Mouse (Mus musculus) stomach, embryonic 16.5 days (tissue): ENCODE data around the gene Mael. TPM values are rescaled to one million over a fixed set of nuclear protein-coding genes. Genes with fewer than 3 reads are reported as not detected.
A peak's percentile ranks its signal among the peaks of the same experiment; 100 is the strongest.

Source experiments
- ATAC-seq: fragments of 200-750 bp; cut with Nextera tagmentation; 2 replicates; pipeline ENCODE4 v1.8.0; 2017; ENCODE audit warnings: moderate number of reproducible peaks, moderate TSS enrichment; ENCODE audit not compliant: insufficient read depth, low FRiP score
- H3K27ac ChIP-seq: fragments of 300-500 bp; sonication (generic); 2 replicates; pipeline ENCODE4 v1.5.1; 2014; ENCODE audit warnings: low read length
- H3K27me3 ChIP-seq: fragments of 300-500 bp; sonication (generic); 2 replicates; pipeline ENCODE4 v1.6.1; 2014; ENCODE audit warnings: low read length, control low read depth, mixed read lengths; ENCODE audit not compliant: control insufficient read depth, insufficient read depth
- H3K36me3 ChIP-seq: fragments of 300-500 bp; sonication (generic); 2 replicates; pipeline ENCODE4 v1.6.1; 2014; ENCODE audit warnings: low read length; ENCODE audit not compliant: control insufficient read depth, insufficient read depth
- H3K4me1 ChIP-seq: fragments of 300-500 bp; sonication (generic); 2 replicates; pipeline ENCODE4 v1.6.1; 2014; ENCODE audit warnings: low read length, control low read depth, mixed read lengths; ENCODE audit not compliant: control insufficient read depth, insufficient read depth
- H3K4me2 ChIP-seq: fragments of 300-500 bp; sonication (generic); 2 replicates; pipeline ENCODE4 v1.6.1; 2014; ENCODE audit warnings: low read depth, low read length, mixed read lengths
- H3K4me3 ChIP-seq: fragments of 300-500 bp; sonication (generic); replicated peaks from 2 replicates; pipeline ENCODE4 v1.5.1; 2014; ENCODE audit warnings: mild to moderate bottlenecking, low read length
- H3K9ac ChIP-seq: fragments of 300-500 bp; sonication (generic); 2 replicates; pipeline ENCODE4 v1.6.1; 2014; ENCODE audit warnings: low read length
- H3K9me3 ChIP-seq: fragments of 300-500 bp; sonication (generic); replicated peaks from 2 replicates; pipeline ENCODE4 v1.6.1; 2016; ENCODE audit warnings: low read length, control low read depth; ENCODE audit not compliant: control insufficient read depth
- WGBS: fragments of 180-500 bp; shearing (Covaris S2); extraction: QIAGEN DNeasy Blood & Tissue Kit; methylation state at CpG from one replicate; pipeline ENCODE4 v1.1.7; 2014; 5-methylcytosine and 5-hydroxymethylcytosine counted together
- polyA plus RNA-seq: library from polyadenylated mRNA; unstranded; fragments of >200 nt; fragmentation: Nextera tagmentation; extraction: Ambion mirVana; gene quantifications from 2 replicates; pipeline ENCODE4 v1.2.1, GENCODE M21; 2015

The Mael gene
- polyA plus RNA-seq, 1 experiment from 2014 or later = not detected

DNA sequence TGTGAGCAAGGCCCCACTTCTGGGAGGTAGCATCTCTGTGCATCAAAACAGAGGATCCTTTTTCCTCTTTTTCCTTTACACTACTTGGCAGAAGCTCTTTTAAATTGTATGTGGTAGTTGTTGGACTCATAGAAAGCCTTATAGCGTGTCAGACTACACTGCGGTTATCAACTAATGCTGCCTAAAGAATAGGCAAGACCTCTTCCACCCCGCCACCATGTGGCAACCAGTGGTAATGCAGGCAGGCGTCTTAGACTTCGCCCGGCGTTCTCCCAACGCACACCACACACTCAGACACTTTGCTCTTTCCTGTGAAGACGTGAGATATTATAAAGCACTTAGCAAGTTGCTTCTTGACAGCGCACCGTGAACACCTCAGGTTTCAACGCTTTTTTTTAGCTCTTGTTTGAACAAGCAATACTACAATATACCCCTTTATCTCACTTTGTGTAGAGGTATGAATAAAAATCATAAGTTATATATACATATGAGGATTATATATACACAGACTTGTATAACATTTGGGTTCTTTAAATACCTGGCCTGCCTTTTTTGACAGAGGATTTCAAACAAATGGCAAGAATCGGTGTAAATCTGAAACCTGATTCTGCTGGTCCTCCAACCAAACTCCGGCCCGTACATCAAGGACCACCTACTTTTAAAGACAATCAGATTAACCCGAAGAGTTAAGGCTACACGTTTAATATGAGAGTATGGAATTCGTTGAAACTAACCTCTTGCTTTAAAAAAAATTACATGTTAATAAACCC lies 85.0 kb downstream of the Mael start:
- Histone ChIP-seq H3K36me3 (no peaks in the 10 kb centered on the region), H3K27me3 (peaks cover 12% of the 10 kb centered on the region), H3K9ac (no peak overlapping the region), H3K4me1 (no peaks in the 10 kb centered on the region; the same call in 1 of the 2 replicates), H3K4me3 (no peak overlapping the region), H3K27ac (no peak overlapping the region), H3K9me3 (no peaks in the 10 kb centered on the region), H3K4me2 (peak overlapping the region; percentile 41; the same call in 1 of the 2 replicates)
- ATAC-seq = peak; percentile 59; the same call in 1 of the 2 replicates
- 7% methylated on average over 18 of the region's 18 CpGs for WGBS

GRCm38 (mm10) chr1:166152034-166152433 lies 86.5 kb downstream of the Mael start:
- no peak overlapping the region for H3K4me3 ChIP-seq

GRCm38 (mm10) chr1:166151341-166151740 lies 87.2 kb downstream of the Mael start:
- Histone ChIP-seq H3K27ac (no peak overlapping the region), H3K4me1 (no peaks in the 10 kb centered on the region; the same call in 1 of the 2 replicates), H3K27me3 (peaks cover 12% of the 10 kb centered on the region), H3K36me3 (no peaks in the 10 kb centered on the region), H3K4me2 (no peak overlapping the region), H3K9me3 (no peaks in the 10 kb centered on the region), H3K4me3 (no peak overlapping the region), H3K9ac (no peak overlapping the region)
- no peak for ATAC-seq
- 58% methylated on average over 11 of the region's 11 CpGs for WGBS

More at GRCm38 (mm10) chr1:166152034-166152433, 86.5 kb downstream of the Mael start:
- H3K4me2 ChIP-seq = no peak overlapping the region
- H3K27me3 ChIP-seq = peaks cover 12% of the 10 kb centered on the region
- WGBS = 89% methylated on average over 10 of the region's 10 CpGs
- no peak for ATAC-seq
- H3K4me1 ChIP-seq = no peaks in the 10 kb centered on the region; the same call in 1 of the 2 replicates
- H3K27ac ChIP-seq = no peak overlapping the region
- no peaks in the 10 kb centered on the region for H3K36me3 ChIP-seq
- H3K9me3 ChIP-seq = no peaks in the 10 kb centered on the region
- no peak overlapping the region for H3K9ac ChIP-seq

Other genes with a start within 250 kb of the Mael start
- gene Pou2f1, start 236.1 kb downstream of the Mael start, polyA plus RNA-seq = 9.4 and 10.2 TPM in 2 replicates
- 2.5 and 6.1 TPM in 2 replicates for gene Dusp27, start 110.8 kb downstream of the Mael start, polyA plus RNA-seq
- 11.9 and 14.2 TPM in 2 replicates for gene Gpa33, start 108.5 kb downstream of the Mael start, polyA plus RNA-seq
- gene Ildr2, start 15.4 kb upstream of the Mael start, polyA plus RNA-seq = 0.87 and 1.1 TPM in 2 replicates
- 42.5 and 47.4 TPM in 2 replicates for gene Tada1, start 140.3 kb upstream of the Mael start, polyA plus RNA-seq
- 13.4 and 13.7 TPM in 2 replicates for gene Pogk, start 171.1 kb upstream of the Mael start, polyA plus RNA-seq